Mouse (Mus musculus) cerebellum, postnatal 14 days (tissue): ENCODE data around the gene Naa50.

Experiments
- DNase-seq, 2 experiments: peaks; one replicate each; pipeline ENCODE4 v3.0.0; 2021; ENCODE audit warnings: mixed read lengths in 2 of 2

Naa50 gene

GRCm38 (mm10) chr16:44139536-44140185, at the start of gene Naa50, which contains the start of gene Atp6v1a:
Gene Naa50 (plus strand): TSS chr16:44139830.
Gene Atp6v1a (minus strand): TSS chr16:44139705.
- peak; percentile 97 for DNase-seq

GRCm38 (mm10) chr16:44099377-44099776, 40.3 kb upstream of the Naa50 start:
- no peak for DNase-seq

GRCm38 (mm10) chr16:44101181-44101710, 38.4 kb upstream of the Naa50 start:
- no peak for DNase-seq

- DNase-seq = no peak
Measured at GRCm38 (mm10) chr16:44102925-44103324, 36.7 kb upstream of the Naa50 start.

GRCm38 (mm10) chr16:44103806-44104766, 35.5 kb upstream of the Naa50 start:
- peak in 1 of 2 experiments; percentile 23 for DNase-seq

- DNase-seq = no peak
Measured at GRCm38 (mm10) chr16:44105211-44105610, 34.4 kb upstream of the Naa50 start.

- no peak for DNase-seq
Measured at GRCm38 (mm10) chr16:44109002-44109401, 30.6 kb upstream of the Naa50 start.

- DNase-seq = no peak
Measured at GRCm38 (mm10) chr16:44119753-44120501, 19.7 kb upstream of the Naa50 start.

- no peak for DNase-seq
Measured at GRCm38 (mm10) chr16:44122122-44122521, 17.5 kb upstream of the Naa50 start.

GRCm38 (mm10) chr16:44122574-44122973, 17.1 kb upstream of the Naa50 start:
- DNase-seq = peak in 1 of 2 experiments; percentile 23

GRCm38 (mm10) chr16:44122982-44123725, 16.5 kb upstream of the Naa50 start:
- DNase-seq = peak; percentile 45 to 55

GRCm38 (mm10) chr16:44123786-44124185, 15.8 kb upstream of the Naa50 start:
- peak; percentile 51 to 63 for DNase-seq

- no peak for DNase-seq
Measured at GRCm38 (mm10) chr16:44124713-44125112, 14.9 kb upstream of the Naa50 start.

GRCm38 (mm10) chr16:44125436-44125835, 14.2 kb upstream of the Naa50 start:
- DNase-seq = no peak

GRCm38 (mm10) chr16:44126437-44126836, 13.2 kb upstream of the Naa50 start:
- DNase-seq = no peak

GRCm38 (mm10) chr16:44132300-44132699, 7.3 kb upstream of the Naa50 start:
- DNase-seq = no peak

GRCm38 (mm10) chr16:44133187-44133586, 6.4 kb upstream of the Naa50 start:
- DNase-seq = no peak

- no peak for DNase-seq
Measured at GRCm38 (mm10) chr16:44136511-44137021, 3.1 kb upstream of the Naa50 start.

- peak in 1 of 2 experiments; percentile 59 for DNase-seq
Measured at GRCm38 (mm10) chr16:44138377-44138978, 1.2 kb upstream of the Naa50 start.

- DNase-seq = peak; percentile 90 to 93
Measured at GRCm38 (mm10) chr16:44138979-44139535, 573 bp upstream of the Naa50 start.
